Mouse (Mus musculus): ENCODE results near the gene Tmem128. TPM values are rescaled to one million over a fixed set of nuclear protein-coding genes. Genes with fewer than 3 reads are reported as not detected.

The Tmem128 gene
- total and polyA plus RNA-seq, 3 experiments: 55.9 to 78.9 TPM; not detected in 1

GRCm38 (mm10) chr5:38307255-38308101 lies 47.5 kb downstream of the Tmem128 start:
- H3K4me1 ChIP-seq (ENCODE audit: control insufficient read depth in 1 of 2, insufficient read depth in 2 of 2, low read length in 2 of 2): no peaks in the 10 kb centered on the region; a peak in 1 of 4 replicates
- peak; percentile 93 for DNase-seq (ENCODE audit: low read depth, low spot score)
- no peaks in the 10 kb centered on the region for H3K79me2 ChIP-seq (ENCODE audit: control insufficient read depth, insufficient read depth, low read length, poor library complexity)
- peak overlapping the region; percentile 2; the same call in 1 of the 2 replicates for H3K9ac ChIP-seq (ENCODE audit: control insufficient read depth, low read depth, low read length, poor library complexity, severe bottlenecking)
- H3K4me3 ChIP-seq (ENCODE audit: control insufficient read depth in 1 of 2, insufficient read depth in 1 of 2, low read depth in 2 of 2, low read length in 2 of 2): peak overlapping the region; percentile 29 to 31; a peak in 3 of 4 replicates
- no peaks in the 10 kb centered on the region for H3K36me3 ChIP-seq (ENCODE audit: control insufficient read depth in 1 of 2, insufficient read depth in 2 of 2, low read length in 2 of 2)
- H3K9me3 ChIP-seq (replicated peaks; ENCODE audit: insufficient read depth, low read length): no peaks in the 10 kb centered on the region
- H3K27me3 ChIP-seq (ENCODE audit: control insufficient read depth in 1 of 2, insufficient read depth in 2 of 2, low read length in 2 of 2): peaks cover 1 to 3% of the 10 kb centered on the region in 2 experiments; a peak in 2 of 4 replicates
- TF ChIP-seq MAX (IDR thresholded peaks at IDR 0.05; ENCODE audit: low read length): peak; percentile 22; the same call in 1 of the 2 replicates
- peak; percentile 85 for TF ChIP-seq ZC3H11A (IDR thresholded peaks at IDR 0.05; ENCODE audit: low read depth, low read length)
- TF ChIP-seq CTCF (IDR thresholded peaks at IDR 0.05 in 2 of 3, conservative IDR thresholded peaks at IDR 0.05 in 1 of 3; ENCODE audit: control insufficient read depth in 1 of 3, insufficient read depth in 1 of 3, low read depth in 2 of 3, low read length in 3 of 3, poor library complexity in 1 of 3, severe bottlenecking in 1 of 3): peak; percentile 80 to 99 (median 99)
- peak; percentile 54; the same call in 1 of the 2 replicates for TF ChIP-seq USF1 (IDR thresholded peaks at IDR 0.05; ENCODE audit: low read depth, low read length)
- TF ChIP-seq GABPA (IDR thresholded peaks at IDR 0.05; ENCODE audit: low read depth, low read length): no peak
- TF ChIP-seq TCF12 (IDR thresholded peaks at IDR 0.05; ENCODE audit: low read depth, low read length): no peak
- no peak for TF ChIP-seq JUND (IDR thresholded peaks at IDR 0.05; ENCODE audit: low read depth, low read length)
- TF ChIP-seq MXI1 (IDR thresholded peaks at IDR 0.05; ENCODE audit: low read depth, low read length): no peak
- no peak for TF ChIP-seq MAFK (IDR thresholded peaks at IDR 0.05; ENCODE audit: borderline replicate concordance, low read depth, low read length)
- no peak for TF ChIP-seq POLR2AphosphoS2 (IDR thresholded peaks at IDR 0.05; ENCODE audit: low read length)
- no peak for TF ChIP-seq POLR2A (IDR thresholded peaks at IDR 0.05; ENCODE audit: control insufficient read depth in 1 of 2, insufficient read depth in 1 of 2, low read depth in 1 of 2, low read length in 2 of 2, poor library complexity in 1 of 2)
- TF ChIP-seq USF2 (IDR thresholded peaks at IDR 0.05; ENCODE audit: borderline replicate concordance in 1 of 2, insufficient read depth in 1 of 2, low read depth in 1 of 2, low read length in 2 of 2): no peak
- TF ChIP-seq SMC3 (IDR thresholded peaks at IDR 0.05; ENCODE audit: low read depth, low read length): peak; percentile 74
- TF ChIP-seq ZKSCAN1 (IDR thresholded peaks at IDR 0.05; ENCODE audit: low read depth, low read length): no peak
- TF ChIP-seq CHD1 (IDR thresholded peaks at IDR 0.05; ENCODE audit: low read depth, low read length): no peak
- TF ChIP-seq RAD21 (IDR thresholded peaks at IDR 0.05; ENCODE audit: low read depth, low read length): peak; percentile 89
- no peak for TF ChIP-seq ETS1 (IDR thresholded peaks at IDR 0.05; ENCODE audit: low read depth, low read length)
- no peak for TF ChIP-seq RCOR1 (IDR thresholded peaks at IDR 0.05; ENCODE audit: low read depth, low read length)
- H3K27ac ChIP-seq (ENCODE audit: control insufficient read depth, low read depth, low read length): no peak overlapping the region

GRCm38 (mm10) chr5:38308873-38309272 lies 48.9 kb downstream of the Tmem128 start:
- H3K79me2 ChIP-seq (ENCODE audit: control insufficient read depth, insufficient read depth, low read length, poor library complexity): no peaks in the 10 kb centered on the region
- no peaks in the 10 kb centered on the region for H3K36me3 ChIP-seq (ENCODE audit: control insufficient read depth in 1 of 2, insufficient read depth in 2 of 2, low read length in 2 of 2)
- peak; percentile 79 for DNase-seq (ENCODE audit: low read depth, low spot score)
- peaks cover 0 to 3% of the 10 kb centered on the region in 2 experiments; a peak in 1 of 4 replicates for H3K27me3 ChIP-seq (ENCODE audit: control insufficient read depth in 1 of 2, insufficient read depth in 2 of 2, low read length in 2 of 2)
- H3K9me3 ChIP-seq (replicated peaks; ENCODE audit: insufficient read depth, low read length): no peaks in the 10 kb centered on the region
- no peak overlapping the region; a peak in 1 of 4 replicates for H3K4me3 ChIP-seq (ENCODE audit: control insufficient read depth in 1 of 2, insufficient read depth in 1 of 2, low read depth in 2 of 2, low read length in 2 of 2)
- no peaks in the 10 kb centered on the region; a peak in 1 of 4 replicates for H3K4me1 ChIP-seq (ENCODE audit: control insufficient read depth in 1 of 2, insufficient read depth in 2 of 2, low read length in 2 of 2)
- no peak overlapping the region for H3K27ac ChIP-seq (ENCODE audit: control insufficient read depth, low read depth, low read length)
- H3K9ac ChIP-seq (ENCODE audit: control insufficient read depth, low read depth, low read length, poor library complexity, severe bottlenecking): no peak overlapping the region
- TF ChIP-seq RCOR1 (IDR thresholded peaks at IDR 0.05; ENCODE audit: low read depth, low read length) (no peak), ELF1 (IDR thresholded peaks at IDR 0.05; ENCODE audit: low read depth, low read length) (no peak), BHLHE40 (IDR thresholded peaks at IDR 0.05; ENCODE audit: borderline replicate concordance, low read depth, low read length) (no peak), NELFE (IDR thresholded peaks at IDR 0.05; ENCODE audit: low read depth, low read length) (no peak), ZNF384 (IDR thresholded peaks at IDR 0.05; ENCODE audit: low read depth, low read length) (no peak), EP300 (IDR thresholded peaks at IDR 0.05; ENCODE audit: low read depth in 1 of 2, low read length in 2 of 2) (no peak), UBTF (IDR thresholded peaks at IDR 0.05; ENCODE audit: borderline replicate concordance, insufficient read depth, low read depth, low read length) (no peak), POLR2AphosphoS5 (IDR thresholded peaks at IDR 0.05; ENCODE audit: borderline replicate concordance, low read depth, low read length) (no peak), SMC3 (IDR thresholded peaks at IDR 0.05; ENCODE audit: low read depth, low read length) (peak; percentile 93), POLR2AphosphoS2 (IDR thresholded peaks at IDR 0.05; ENCODE audit: low read length) (no peak), MYB (IDR thresholded peaks at IDR 0.05; ENCODE audit: low read depth, low read length) (no peak), MAFK (IDR thresholded peaks at IDR 0.05; ENCODE audit: borderline replicate concordance, low read depth, low read length) (no peak), KAT2A (conservative IDR thresholded peaks at IDR 0.05; ENCODE audit: low read depth, low read length) (no peak), TBP (IDR thresholded peaks at IDR 0.05; ENCODE audit: low read depth, low read length) (no peak), USF1 (IDR thresholded peaks at IDR 0.05; ENCODE audit: low read depth, low read length) (peak; percentile 95), MAZ (IDR thresholded peaks at IDR 0.05; ENCODE audit: low read depth, low read length) (no peak), ZKSCAN1 (IDR thresholded peaks at IDR 0.05; ENCODE audit: low read depth, low read length) (no peak), RAD21 (IDR thresholded peaks at IDR 0.05; ENCODE audit: low read depth, low read length) (peak; percentile 64)

All from MEL (cell line).